Mouse (Mus musculus) layer of hippocampus, adult 9-11 months (tissue): ENCODE measurements around the gene Prss21.

Experiments
- DNase-seq: peaks from one replicate; pipeline ENCODE4 v3.0.0; 2022

Gene Prss21

GRCm38 (mm10) chr17:23867756-23868155, at the start of gene Prss21:
Prss21 (plus strand) TSS chr17:23868056.
- no peak for DNase-seq

- no peak for DNase-seq
These were observed 49.3 kb upstream of the Prss21 start for GRCm38 (mm10) chr17:23818579-23818978.

- no peak for DNase-seq
These were observed 48.6 kb upstream of the Prss21 start for GRCm38 (mm10) chr17:23819235-23819634.

- DNase-seq: no peak
These were observed 47.1 kb upstream of the Prss21 start for GRCm38 (mm10) chr17:23820731-23821130.

- DNase-seq: no peak
These were observed 45.8 kb upstream of the Prss21 start for GRCm38 (mm10) chr17:23822094-23822493.

GRCm38 (mm10) chr17:23823018-23823417, 44.8 kb upstream of the Prss21 start:
- no peak for DNase-seq

GRCm38 (mm10) chr17:23823614-23824013, 44.2 kb upstream of the Prss21 start:
- DNase-seq: no peak

- DNase-seq: no peak
These were observed 42.3 kb upstream of the Prss21 start for GRCm38 (mm10) chr17:23825591-23825990.

- DNase-seq: peak; percentile 51
These were observed 39.4 kb upstream of the Prss21 start for GRCm38 (mm10) chr17:23828271-23829001.

GRCm38 (mm10) chr17:23829064-23829619, 38.7 kb upstream of the Prss21 start, which contains the start of gene Elob:
Elob (minus strand) TSS chr17:23829136.
- peak; percentile 92 for DNase-seq

GRCm38 (mm10) chr17:23831201-23831600, 36.7 kb upstream of the Prss21 start:
- DNase-seq: no peak

- DNase-seq: no peak
These were observed 31.8 kb upstream of the Prss21 start, which contains the start of gene Prss33 for GRCm38 (mm10) chr17:23836006-23836575. Prss33 (minus strand) TSS chr17:23836056.

GRCm38 (mm10) chr17:23841145-23841544, 26.7 kb upstream of the Prss21 start:
- DNase-seq: peak; percentile 48

GRCm38 (mm10) chr17:23843141-23843811, 24.6 kb upstream of the Prss21 start:
- DNase-seq: no peak

- no peak for DNase-seq
These were observed 24.0 kb upstream of the Prss21 start, which contains the start of the genes Prss32 and Prss41 for GRCm38 (mm10) chr17:23843812-23844273. Prss32 (plus strand) TSS chr17:23843855. Prss41 (minus strand) TSS chr17:23844172.

GRCm38 (mm10) chr17:23850028-23850427, 17.8 kb upstream of the Prss21 start:
- DNase-seq: no peak

GRCm38 (mm10) chr17:23850853-23851749, 16.8 kb upstream of the Prss21 start:
- DNase-seq: no peak

GRCm38 (mm10) chr17:23853292-23853691, 14.6 kb upstream of the Prss21 start:
- no peak for DNase-seq

GRCm38 (mm10) chr17:23854229-23854765, 13.6 kb upstream of the Prss21 start:
- no peak for DNase-seq

- DNase-seq: no peak
These were observed 10.7 kb upstream of the Prss21 start for GRCm38 (mm10) chr17:23857193-23857592.

GRCm38 (mm10) chr17:23857913-23858312, 9.9 kb upstream of the Prss21 start:
- DNase-seq: no peak

GRCm38 (mm10) chr17:23862926-23863325, 4.9 kb upstream of the Prss21 start:
- no peak for DNase-seq
